Mouse (Mus musculus) urinary bladder, postnatal 25 days (tissue): ENCODE results near the gene Tcf20.

Experiments
- DNase-seq: peaks from one replicate; pipeline ENCODE4 v3.0.0; 2022; ENCODE audit warnings: low spot score

Gene Tcf20

GRCm38 (mm10) chr15:82992911-82993310 is 5.2 kb upstream of the Tcf20 start:
- no peak for DNase-seq

GRCm38 (mm10) chr15:82992079-82992783 is 4.6 kb upstream of the Tcf20 start:
- DNase-seq, result no peak

- no peak for DNase-seq
These were observed 1.6 kb upstream of the Tcf20 start for GRCm38 (mm10) chr15:82989190-82989704.

GRCm38 (mm10) chr15:82987014-82987731 is 499 bp downstream of the Tcf20 start:
- no peak for DNase-seq

GRCm38 (mm10) chr15:82984574-82984973 is 3.1 kb downstream of the Tcf20 start:
- DNase-seq, result no peak

GRCm38 (mm10) chr15:82984097-82984496 is 3.6 kb downstream of the Tcf20 start:
- no peak for DNase-seq

- no peak for DNase-seq
These were observed 4.2 kb downstream of the Tcf20 start for GRCm38 (mm10) chr15:82983416-82984026.

GRCm38 (mm10) chr15:82982724-82983415 is 4.8 kb downstream of the Tcf20 start:
- DNase-seq, result no peak

- DNase-seq, result no peak
These were observed 5.8 kb downstream of the Tcf20 start for GRCm38 (mm10) chr15:82981676-82982520.

- DNase-seq, result no peak
These were observed 8.1 kb downstream of the Tcf20 start for GRCm38 (mm10) chr15:82979531-82979930.

- DNase-seq, result no peak
These were observed 13.2 kb downstream of the Tcf20 start for GRCm38 (mm10) chr15:82974471-82974870.

GRCm38 (mm10) chr15:82969206-82969721 is 18.4 kb downstream of the Tcf20 start:
- no peak for DNase-seq

- no peak for DNase-seq
These were observed 19.2 kb downstream of the Tcf20 start for GRCm38 (mm10) chr15:82968449-82968848.

GRCm38 (mm10) chr15:82967947-82968346 is 19.7 kb downstream of the Tcf20 start:
- no peak for DNase-seq

- no peak for DNase-seq
These were observed 23.3 kb downstream of the Tcf20 start for GRCm38 (mm10) chr15:82964266-82964825.

- no peak for DNase-seq
These were observed 24.0 kb downstream of the Tcf20 start for GRCm38 (mm10) chr15:82963556-82964156.

GRCm38 (mm10) chr15:82963090-82963489 is 24.6 kb downstream of the Tcf20 start:
- DNase-seq, result no peak

- no peak for DNase-seq
These were observed 25.1 kb downstream of the Tcf20 start for GRCm38 (mm10) chr15:82962536-82962935.

GRCm38 (mm10) chr15:82960786-82961561 is 26.7 kb downstream of the Tcf20 start:
- DNase-seq, result no peak

GRCm38 (mm10) chr15:82959151-82959550 is 28.5 kb downstream of the Tcf20 start:
- DNase-seq, result no peak
